Mouse (Mus musculus) activated CD4-positive, CD25-positive, alpha-beta regulatory T cell, adult 4 months (primary cell): ENCODE data around the gene Orai3. TPM values are rescaled to one million over a fixed set of nuclear protein-coding genes. Genes with fewer than 3 reads are reported as not detected.
A peak's percentile ranks its signal among the peaks of the same experiment; 100 is the strongest.

ENCODE experiments used
- ATAC-seq: one replicate; pipeline ENCODE4 v1.8.0; 2017
- polyA plus RNA-seq, 2 experiments: library from polyadenylated mRNA; unstranded; fragments of 100-300 nt; shearing (Covaris generic); gene quantifications; one replicate each; pipeline ENCODE4 v1.2.1; 2017

Gene Orai3
- polyA plus RNA-seq, 2 experiments from 2014 or later = 11.3 to 12.2 TPM

DNA sequence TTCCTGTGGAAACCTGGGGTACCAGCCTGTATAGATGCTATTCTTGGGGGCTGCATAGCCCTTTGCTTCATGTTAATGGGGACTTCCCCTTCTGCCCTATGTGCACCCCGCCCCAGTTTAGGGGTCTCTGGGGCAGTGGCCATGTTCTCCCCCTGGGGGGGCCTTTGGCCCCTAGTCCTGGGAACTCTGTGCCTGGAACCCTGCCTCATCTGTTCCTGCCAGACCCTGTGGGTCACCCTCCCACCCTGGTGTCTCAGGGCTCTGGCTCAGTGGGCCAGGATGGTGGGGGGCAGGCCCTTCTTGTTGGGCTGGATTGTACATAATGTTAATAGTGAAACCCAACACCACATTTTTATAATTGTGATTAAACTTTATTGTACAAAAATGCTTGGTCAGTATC, 30.1 kb downstream of the Orai3 start:
- no peak for ATAC-seq

DNA sequence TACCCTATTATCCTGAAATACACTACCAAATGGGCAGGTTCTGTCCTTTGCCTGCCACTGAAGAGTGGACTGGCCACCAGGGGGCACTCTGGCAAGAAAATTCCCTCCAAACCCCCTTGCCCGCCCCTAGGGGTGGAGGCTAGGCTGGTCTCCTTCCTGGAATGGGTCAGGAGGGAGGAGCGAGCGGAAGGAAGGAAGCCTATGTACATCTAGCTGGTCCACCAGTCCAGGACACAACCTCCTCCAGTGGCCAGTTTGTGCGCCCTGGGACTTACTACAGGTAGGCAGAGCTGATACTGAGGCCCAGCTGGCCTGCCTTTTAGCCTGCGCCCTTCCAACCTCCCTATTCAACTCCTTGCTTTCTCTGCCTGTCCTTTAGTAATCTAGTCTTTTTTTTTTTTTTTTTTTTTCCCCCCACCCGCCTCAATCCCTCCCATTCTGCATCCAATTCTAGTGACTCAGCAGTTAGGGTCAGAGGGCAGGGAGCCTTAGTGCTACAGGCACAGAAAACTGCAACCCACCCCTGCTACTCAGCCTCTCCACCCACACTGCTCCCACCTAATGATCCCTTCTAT, 30.9 kb downstream of the Orai3 start, which contains the start of gene Hsd3b7:
TSS of gene Hsd3b7 (plus strand) at position 170 of the 575 bp plus-strand sequence.
- peak; percentile 68 for ATAC-seq

GRCm38 (mm10) chr7:127801010-127801621, 31.5 kb downstream of the Orai3 start:
- ATAC-seq = no peak

- ATAC-seq = no peak
These were observed 32.7 kb downstream of the Orai3 start for GRCm38 (mm10) chr7:127802313-127802712.

DNA sequence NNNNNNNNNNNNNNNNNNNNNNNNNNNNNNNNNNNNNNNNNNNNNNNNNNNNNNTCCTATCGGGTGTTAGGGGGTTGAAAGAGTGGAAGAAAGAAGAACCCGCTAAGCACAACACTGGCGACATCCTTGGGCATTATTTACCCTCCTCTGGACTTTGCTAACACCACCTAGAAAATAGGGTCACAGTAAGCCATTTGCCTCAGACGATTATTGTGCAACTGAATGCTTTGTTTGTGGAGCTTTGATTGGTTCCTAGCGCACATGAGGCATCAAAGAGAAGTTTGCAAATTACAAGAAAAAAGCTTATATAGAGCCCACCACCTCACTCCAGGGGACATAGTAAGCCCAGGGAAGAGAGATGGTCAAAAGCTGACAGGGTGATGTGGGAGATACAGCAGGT, 39.2 kb downstream of the Orai3 start:
- no peak for ATAC-seq

- no peak for ATAC-seq
These were observed 40.2 kb downstream of the Orai3 start for GRCm38 (mm10) chr7:127809846-127810245.

GRCm38 (mm10) chr7:127810650-127811049, 41.0 kb downstream of the Orai3 start:
- ATAC-seq = no peak

- ATAC-seq = no peak
These were observed 41.6 kb downstream of the Orai3 start for GRCm38 (mm10) chr7:127811240-127811639.

- ATAC-seq = no peak
These were observed 42.7 kb downstream of the Orai3 start for GRCm38 (mm10) chr7:127812292-127812691.

DNA sequence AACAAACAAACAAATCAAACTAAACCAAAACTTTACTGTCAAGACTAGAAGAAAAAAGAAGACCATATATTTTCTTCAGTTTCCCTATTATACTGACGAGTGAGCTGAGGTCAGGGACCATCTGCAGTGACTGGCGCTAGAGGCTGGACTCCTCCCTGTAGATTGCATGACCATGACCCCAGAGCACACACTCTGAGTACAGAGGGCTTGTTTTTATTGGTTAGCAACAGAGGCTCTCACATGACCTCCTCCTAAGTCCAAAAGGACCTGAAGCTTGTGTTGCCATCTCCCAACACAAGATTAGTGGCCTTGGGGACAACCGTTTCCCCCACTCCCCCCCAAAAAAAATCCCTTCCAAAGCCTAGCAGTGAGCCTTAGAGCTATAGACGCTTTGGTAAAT, 44.2 kb downstream of the Orai3 start:
- no peak for ATAC-seq

GRCm38 (mm10) chr7:127814241-127814921, 44.8 kb downstream of the Orai3 start:
- ATAC-seq = no peak

DNA sequence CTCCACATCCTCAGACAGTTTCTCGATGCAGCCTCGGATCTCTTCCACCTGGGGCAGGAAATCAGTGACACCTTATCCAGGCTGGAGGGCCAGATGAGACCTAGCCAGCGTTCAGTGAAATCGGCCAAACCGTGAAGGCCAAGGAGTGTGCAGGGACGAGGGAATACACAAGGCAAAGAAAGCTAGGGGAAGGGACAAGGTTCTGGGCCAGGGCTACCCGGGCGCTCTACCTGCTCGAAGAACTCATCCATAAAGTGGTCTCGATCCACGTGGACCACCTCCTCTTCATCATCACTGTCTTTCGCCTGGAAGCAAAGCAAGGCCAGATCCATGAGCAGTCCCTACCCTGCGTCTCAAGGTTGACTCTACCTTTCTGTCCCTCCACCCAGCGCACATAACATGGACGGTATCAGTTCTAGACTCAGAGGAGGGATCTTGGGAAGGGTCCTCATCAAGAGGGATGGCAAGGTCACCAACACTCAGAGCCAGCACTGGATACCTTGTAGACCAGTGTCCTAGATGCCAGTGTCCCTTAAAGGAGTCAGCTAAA, 45.6 kb downstream of the Orai3 start:
- ATAC-seq = no peak

- no peak for ATAC-seq
These were observed 46.6 kb downstream of the Orai3 start for GRCm38 (mm10) chr7:127815954-127816821.

GRCm38 (mm10) chr7:127817053-127817452, 47.4 kb downstream of the Orai3 start:
- ATAC-seq = no peak

DNA sequence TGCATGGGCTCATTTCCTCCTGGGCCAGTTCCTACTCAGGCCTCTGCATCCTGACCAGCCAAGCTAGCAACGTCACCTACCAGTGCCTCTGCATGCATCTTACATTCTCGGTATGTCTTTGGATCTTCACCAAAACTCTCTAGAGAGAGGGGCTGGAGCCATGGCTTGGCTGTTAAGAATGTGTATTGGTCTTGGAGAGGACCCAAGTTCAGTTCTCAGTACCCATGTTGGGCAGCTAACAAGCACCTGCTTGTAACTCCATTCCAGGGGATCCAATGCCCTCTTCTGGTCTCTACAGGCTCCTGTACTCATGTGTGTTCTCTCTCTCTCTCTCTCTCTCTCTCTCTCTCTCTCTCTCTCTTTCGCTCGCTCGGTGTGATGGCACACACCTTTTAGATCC, 48.2 kb downstream of the Orai3 start:
- no peak for ATAC-seq

DNA sequence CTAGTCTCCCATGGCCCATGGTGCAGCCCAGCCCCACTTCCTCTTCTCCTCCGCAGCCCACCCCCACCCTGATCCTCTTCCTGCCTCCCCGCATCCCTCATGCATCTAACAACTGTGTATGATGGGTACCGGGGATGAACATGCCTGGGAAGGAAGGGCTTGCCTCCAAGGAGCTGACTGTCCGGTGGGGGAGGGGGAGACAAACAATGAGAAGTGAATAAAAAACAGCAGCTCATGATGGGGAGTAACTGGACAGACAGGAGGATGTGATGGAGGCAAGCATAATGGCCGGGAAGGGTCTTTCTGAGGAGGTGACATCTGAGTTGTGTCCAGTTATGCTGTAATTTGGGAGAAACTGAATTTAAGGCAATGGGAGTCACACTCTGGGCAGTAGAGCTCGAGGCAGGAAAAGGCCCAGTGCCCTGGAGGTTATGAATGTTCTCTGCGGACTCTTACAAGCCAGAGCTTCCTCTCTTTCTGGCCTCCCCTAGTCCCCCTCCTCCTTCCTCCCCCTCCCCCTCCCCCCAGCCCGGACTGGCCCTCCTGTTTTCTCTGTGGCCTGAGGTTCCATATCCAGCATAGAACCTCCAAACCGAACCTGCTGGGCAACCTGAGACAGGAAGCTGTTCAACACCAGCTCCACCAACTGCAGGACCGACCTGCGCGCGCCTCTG, 51.4 kb downstream of the Orai3 start:
- no peak for ATAC-seq

- ATAC-seq = no peak
These were observed 52.9 kb downstream of the Orai3 start for GRCm38 (mm10) chr7:127822494-127822893.

GRCm38 (mm10) chr7:127823236-127824171, 53.9 kb downstream of the Orai3 start:
- ATAC-seq = no peak

DNA sequence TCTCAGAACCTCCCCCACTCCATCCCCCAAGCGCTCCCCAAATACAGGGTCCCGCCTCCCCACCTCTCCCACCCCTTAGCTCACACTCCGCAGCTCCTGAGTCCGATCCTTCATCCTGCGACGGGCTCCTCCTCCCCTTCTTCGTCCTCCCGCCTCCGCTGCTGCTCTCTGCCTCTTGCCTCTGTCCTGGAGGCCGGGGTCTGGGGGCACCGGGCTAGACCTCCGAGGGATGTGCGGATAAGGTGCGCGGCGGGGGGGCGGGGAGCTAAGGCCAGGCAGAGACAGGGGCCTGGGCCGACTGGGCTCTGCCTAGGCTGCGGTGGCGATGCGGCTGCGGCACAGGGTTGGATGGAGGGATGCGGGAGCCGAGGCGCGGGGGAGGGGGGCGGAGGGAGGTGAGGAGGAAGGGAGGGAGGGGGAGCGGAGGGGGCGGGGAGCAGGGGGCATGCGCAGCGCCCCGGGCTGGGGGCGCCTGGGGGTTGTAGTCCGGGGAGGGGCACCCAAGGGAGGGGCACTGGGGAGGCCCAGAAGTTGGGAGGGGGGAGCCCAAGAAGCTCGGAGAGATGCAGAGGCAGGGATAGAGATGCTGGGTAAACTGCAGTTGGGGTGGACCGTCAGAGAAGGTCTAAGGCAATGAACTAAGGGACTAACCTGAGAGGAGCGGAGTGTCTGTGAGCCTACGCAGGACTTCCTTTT, 54.7 kb downstream of the Orai3 start, which contains the start of the genes Stx4a and Stx1b:
TSS of gene Stx4a (plus strand) at position 119 of the 696 bp plus-strand sequence.
TSS of gene Stx1b (minus strand) at position 374 of the 696 bp plus-strand sequence.
- ATAC-seq = no peak
